Mouse (Mus musculus) heart, embryonic 11.5 days (tissue): ENCODE results near the gene Ssmem1. TPM values are rescaled to one million over a fixed set of nuclear protein-coding genes. Genes with fewer than 3 reads are reported as not detected.

Source experiments
- ATAC-seq: fragments of 200-750 bp; cut with Nextera tagmentation; replicated peaks from 2 replicates; pipeline ENCODE4 v1.8.0; 2017; ENCODE audit warnings: moderate library complexity; ENCODE audit not compliant: insufficient number of reproducible peaks, low FRiP score, low TSS enrichment
- H3K27ac ChIP-seq: fragments of 300-500 bp; sonication (generic); 2 replicates; pipeline ENCODE4 v1.5.1; 2014; ENCODE audit warnings: mild to moderate bottlenecking, low read depth, low read length
- H3K27me3 ChIP-seq: fragments of 300-500 bp; sonication (generic); 2 replicates; pipeline ENCODE4 v1.6.1; 2014; ENCODE audit warnings: mild to moderate bottlenecking, low read length, mixed read lengths; ENCODE audit not compliant: control insufficient read depth, insufficient read depth
- H3K36me3 ChIP-seq: fragments of 300-500 bp; sonication (generic); 2 replicates; pipeline ENCODE4 v1.6.1; 2014; ENCODE audit warnings: mild to moderate bottlenecking, low read length, moderate library complexity, mixed read lengths; ENCODE audit not compliant: control insufficient read depth, insufficient read depth
- H3K4me1 ChIP-seq: fragments of 300-500 bp; sonication (generic); 2 replicates; pipeline ENCODE4 v1.6.1; 2014; ENCODE audit warnings: low read length; ENCODE audit not compliant: control insufficient read depth, insufficient read depth
- H3K4me2 ChIP-seq: fragments of 300-500 bp; sonication (generic); 2 replicates; pipeline ENCODE4 v1.6.1; 2014; ENCODE audit warnings: mild to moderate bottlenecking, moderate library complexity
- H3K4me3 ChIP-seq: fragments of 300-500 bp; sonication (generic); 2 replicates; pipeline ENCODE4 v1.5.1; 2014; ENCODE audit warnings: low read depth, low read length
- H3K9ac ChIP-seq: fragments of 300-500 bp; sonication (generic); 2 replicates; pipeline ENCODE4 v1.6.1; 2014; ENCODE audit warnings: mild to moderate bottlenecking, low read depth, low read length, moderate library complexity
- H3K9me3 ChIP-seq: fragments of 300-500 bp; sonication (generic); replicated peaks from 2 replicates; pipeline ENCODE4 v1.6.1; 2016; ENCODE audit warnings: low read length; ENCODE audit not compliant: control insufficient read depth
- WGBS: fragments of 180-500 bp; shearing (Covaris S2); extraction: QIAGEN DNeasy Blood & Tissue Kit; methylation state at CpG from one replicate; pipeline ENCODE4 v1.1.7; 2014; ENCODE audit not compliant: insufficient replicate concordance; 5-methylcytosine and 5-hydroxymethylcytosine counted together
- polyA plus RNA-seq: library from polyadenylated mRNA; unstranded; fragments of >200 nt; fragmentation: Nextera tagmentation; extraction: Ambion mirVana; gene quantifications from 2 replicates; pipeline ENCODE4 v1.2.1, GENCODE M21; 2014

The Ssmem1 gene
- 0.62 TPM in 1 of 2 replicates, not detected in the other for polyA plus RNA-seq

DNA sequence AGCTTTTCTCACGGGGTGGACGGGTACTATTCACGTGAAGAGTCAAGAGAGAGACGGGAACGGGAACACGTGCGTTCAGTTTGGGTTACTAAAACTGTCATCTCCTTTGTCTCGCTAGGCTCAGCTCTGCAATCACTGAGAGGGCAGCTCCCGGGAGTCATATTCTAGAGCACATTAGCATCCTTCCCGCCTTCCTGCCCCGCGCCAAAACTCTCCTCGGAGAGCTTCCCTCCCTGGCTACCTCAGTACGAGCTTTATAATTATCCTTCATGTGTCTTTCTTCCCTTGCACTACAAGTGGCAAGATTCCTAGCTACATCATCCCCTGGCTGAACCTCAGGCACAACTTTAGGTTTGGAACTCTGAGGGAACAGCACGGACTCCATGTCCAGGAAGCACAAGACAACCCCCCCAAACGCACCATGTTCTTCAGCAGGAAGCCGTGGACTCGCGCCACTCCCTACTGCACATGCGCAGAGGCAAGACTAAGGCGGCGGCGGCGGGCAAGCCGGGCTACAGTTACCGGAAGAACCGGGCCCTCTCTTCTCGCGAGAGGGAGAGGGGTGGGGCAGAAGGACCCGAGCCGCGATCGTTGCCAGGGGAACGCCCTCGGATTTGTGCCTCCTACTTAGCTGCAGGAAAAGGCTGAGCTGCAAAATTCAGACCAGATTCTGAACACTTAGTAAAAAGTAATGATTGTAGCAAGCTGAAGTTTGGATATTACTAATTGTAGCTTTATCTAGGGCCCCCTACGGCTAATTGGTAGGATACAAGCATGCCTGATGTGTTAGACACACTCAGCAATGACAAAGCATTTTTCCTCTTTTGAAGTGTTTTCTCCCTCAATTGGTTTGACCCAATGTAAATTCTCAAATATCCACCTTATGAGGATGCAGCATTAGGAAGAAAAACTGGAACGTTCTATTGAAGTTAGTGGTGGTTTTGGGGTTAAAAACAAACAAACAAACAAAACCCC, at the start of gene Ssmem1, which contains the start of gene Tmem209:
TSS of gene Ssmem1 (plus strand) at position 585 of the 975 bp plus-strand sequence.
TSS of gene Tmem209 (minus strand) at position 519 of the 975 bp plus-strand sequence.
- H3K36me3 ChIP-seq = peaks cover 9% of the 10 kb centered on the region
- H3K27me3 ChIP-seq = no peaks in the 10 kb centered on the region
- H3K4me1 ChIP-seq = peaks cover 9% of the 10 kb centered on the region
- peak within 1 kb of the TSS; percentile 49 for H3K4me3 ChIP-seq
- peak within 1 kb of the TSS; percentile 94 for H3K27ac ChIP-seq
- H3K9ac ChIP-seq = peak within 1 kb of the TSS; percentile 80
- H3K9me3 ChIP-seq = no peaks in the 10 kb centered on the region
- ATAC-seq = peak; percentile 98
- under 1% methylated on average over 37 of the region's 37 CpGs for WGBS
- H3K4me2 ChIP-seq = peak within 1 kb of the TSS; percentile 74

GRCm38 (mm10) chr6:30460750-30461446, 48.8 kb upstream of the Ssmem1 start:
- Histone ChIP-seq H3K27me3 (no peaks in the 10 kb centered on the region), H3K9me3 (no peaks in the 10 kb centered on the region), H3K4me2 (peak overlapping the region; percentile 83), H3K4me1 (peaks cover 43% of the 10 kb centered on the region), H3K36me3 (no peaks in the 10 kb centered on the region), H3K4me3 (no peak overlapping the region), H3K9ac (peak overlapping the region; percentile 79), H3K27ac (peak overlapping the region; percentile 91)
- ATAC-seq = peak; percentile 70
- 23% methylated on average over 18 of the region's 19 CpGs for WGBS

DNA sequence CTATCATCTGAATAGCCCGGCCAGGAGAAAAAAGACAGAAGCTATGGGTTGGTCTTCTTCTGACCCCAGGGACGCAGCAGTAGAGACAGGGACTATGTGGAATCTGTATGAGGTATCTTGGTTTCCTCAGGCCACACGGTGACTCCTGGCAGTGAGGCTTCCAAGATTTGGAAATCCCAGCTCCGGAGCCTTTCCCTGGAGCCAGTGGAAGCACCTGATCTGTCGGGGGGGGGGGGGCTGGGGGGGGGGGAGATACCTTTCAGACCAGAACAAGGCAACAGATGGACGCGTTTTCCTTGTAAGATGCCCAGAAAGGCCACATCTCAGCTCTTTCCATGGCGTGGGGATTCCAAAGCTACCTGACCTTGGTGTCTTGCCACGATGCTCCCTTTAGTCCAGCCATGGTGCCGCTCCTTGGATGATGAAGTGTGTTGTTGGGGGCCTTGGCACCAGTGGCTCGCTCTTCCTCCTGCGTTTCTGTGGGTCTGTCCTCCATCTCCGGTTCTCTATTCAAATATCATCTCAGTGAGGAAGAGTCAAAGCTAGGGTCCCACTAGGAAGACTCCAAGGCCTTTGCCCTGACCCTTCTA, 47.8 kb upstream of the Ssmem1 start:
- no peak for ATAC-seq
- peak overlapping the region; percentile 91; the same call in 1 of the 2 replicates for H3K27ac ChIP-seq
- no peaks in the 10 kb centered on the region for H3K9me3 ChIP-seq
- H3K4me1 ChIP-seq = peaks cover 43% of the 10 kb centered on the region
- no peaks in the 10 kb centered on the region for H3K27me3 ChIP-seq
- no peaks in the 10 kb centered on the region for H3K36me3 ChIP-seq
- no peak overlapping the region for H3K4me2 ChIP-seq
- H3K9ac ChIP-seq = no peak overlapping the region
- H3K4me3 ChIP-seq = no peak overlapping the region
- WGBS = 75% methylated on average over 13 of the region's 13 CpGs

DNA sequence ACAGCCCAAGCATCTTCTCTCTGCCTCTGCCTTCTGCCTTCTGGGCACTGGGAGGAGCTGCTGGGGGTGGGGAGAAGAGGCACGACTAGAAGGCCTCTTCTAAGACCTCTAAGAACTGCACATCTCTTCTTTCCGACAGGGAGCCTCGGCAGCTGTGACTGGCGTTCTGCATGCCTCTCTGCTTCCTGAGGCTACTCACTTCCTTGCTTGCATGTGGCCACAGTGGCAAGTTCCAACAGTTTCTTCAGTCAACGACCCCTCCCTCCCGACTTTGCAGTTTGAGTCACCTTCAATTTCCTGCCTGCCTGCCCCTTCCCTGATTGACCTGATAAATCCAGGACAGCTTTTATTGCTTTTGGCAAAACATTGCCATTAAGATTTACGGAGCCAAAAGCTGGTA, 46.8 kb upstream of the Ssmem1 start:
- Histone ChIP-seq H3K36me3 (no peaks in the 10 kb centered on the region), H3K27ac (no peak overlapping the region), H3K27me3 (no peaks in the 10 kb centered on the region), H3K4me3 (no peak overlapping the region), H3K9ac (peak overlapping the region; percentile 24; the same call in 1 of the 2 replicates), H3K4me1 (peaks cover 43% of the 10 kb centered on the region), H3K9me3 (no peaks in the 10 kb centered on the region), H3K4me2 (peak overlapping the region; percentile 11; the same call in 1 of the 2 replicates)
- ATAC-seq = no peak
- WGBS = 12% methylated on average over 7 of the region's 7 CpGs

GRCm38 (mm10) chr6:30465586-30465985, 44.1 kb upstream of the Ssmem1 start:
- Histone ChIP-seq H3K36me3 (no peaks in the 10 kb centered on the region), H3K4me1 (peaks cover 36% of the 10 kb centered on the region), H3K27me3 (no peaks in the 10 kb centered on the region), H3K4me2 (no peak overlapping the region), H3K4me3 (no peak overlapping the region), H3K9ac (no peak overlapping the region), H3K27ac (no peak overlapping the region), H3K9me3 (no peaks in the 10 kb centered on the region)
- ATAC-seq = no peak
- 84% methylated on average over 11 of the region's 11 CpGs for WGBS

DNA sequence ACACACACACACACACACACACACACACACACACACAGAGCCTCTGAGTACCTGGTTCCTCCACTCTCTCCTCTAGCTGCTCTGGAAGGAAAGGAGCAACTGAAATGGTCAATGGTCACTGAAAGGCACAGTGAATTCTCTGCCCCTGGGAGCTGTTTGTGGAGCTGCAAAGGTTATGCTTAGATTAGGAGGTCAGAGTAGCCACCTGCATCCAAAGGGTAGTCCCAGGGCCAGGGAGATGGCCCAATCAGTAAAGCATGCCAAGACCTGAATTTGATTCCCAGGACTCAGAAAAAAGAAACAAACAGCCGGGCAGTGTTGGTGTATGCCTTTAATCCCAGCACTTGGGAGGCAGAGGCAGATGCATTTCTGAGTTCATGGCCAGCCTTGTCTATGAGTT, 41.6 kb upstream of the Ssmem1 start:
- Histone ChIP-seq H3K4me1 (peaks cover 15% of the 10 kb centered on the region), H3K9me3 (no peaks in the 10 kb centered on the region), H3K4me2 (no peak overlapping the region), H3K4me3 (no peak overlapping the region), H3K27me3 (no peaks in the 10 kb centered on the region), H3K9ac (no peak overlapping the region; the same call in 1 of the 2 replicates), H3K36me3 (no peaks in the 10 kb centered on the region), H3K27ac (no peak overlapping the region)
- 83% methylated on average over 1 of the region's 1 CpGs for WGBS
- ATAC-seq = no peak

DNA sequence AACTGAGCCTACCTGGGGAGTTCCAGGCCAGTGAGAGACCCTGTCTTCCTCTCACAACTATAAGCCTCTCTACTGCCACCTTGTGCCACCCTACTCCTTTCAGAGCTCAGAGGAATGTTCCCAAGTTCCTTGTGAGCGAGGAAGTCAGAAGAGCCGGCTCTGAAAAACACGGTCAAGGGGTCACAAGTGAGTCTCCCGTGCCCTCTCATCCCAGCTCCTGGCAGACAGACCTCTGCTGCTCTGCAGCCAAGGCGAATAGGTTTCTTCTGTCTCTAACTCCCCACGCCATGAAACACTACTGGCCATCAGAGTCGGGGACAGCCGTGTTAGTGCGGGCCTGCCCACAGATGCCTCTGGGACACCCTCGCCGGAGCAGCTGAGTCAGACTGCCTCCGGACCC, 41.0 kb upstream of the Ssmem1 start:
- no peak for ATAC-seq
- Histone ChIP-seq H3K27me3 (no peaks in the 10 kb centered on the region), H3K9me3 (no peaks in the 10 kb centered on the region), H3K9ac (no peak overlapping the region), H3K27ac (no peak overlapping the region), H3K4me3 (no peak overlapping the region), H3K4me1 (peaks cover 9% of the 10 kb centered on the region), H3K4me2 (peak overlapping the region; percentile 32; the same call in 1 of the 2 replicates), H3K36me3 (no peaks in the 10 kb centered on the region)
- 47% methylated on average over 12 of the region's 12 CpGs for WGBS

- 85% methylated on average over 12 of the region's 12 CpGs for WGBS
- no peak overlapping the region for H3K27ac ChIP-seq
Observed at GRCm38 (mm10) chr6:30469370-30469769, 40.3 kb upstream of the Ssmem1 start.

More at GRCm38 (mm10) chr6:30469370-30469769, 40.3 kb upstream of the Ssmem1 start:
- ATAC-seq = 0 out of 2 replicates have a peak, but pooled peaks have one; percentile 14
- no peaks in the 10 kb centered on the region for H3K27me3 ChIP-seq
- H3K4me2 ChIP-seq = no peak overlapping the region
- no peak overlapping the region for H3K9ac ChIP-seq
- H3K4me3 ChIP-seq = no peak overlapping the region
- peaks cover 8% of the 10 kb centered on the region; the same call in 1 of the 2 replicates for H3K4me1 ChIP-seq
- H3K36me3 ChIP-seq = no peaks in the 10 kb centered on the region
- no peaks in the 10 kb centered on the region for H3K9me3 ChIP-seq
